Mouse (Mus musculus) midbrain, postnatal 0 days (tissue): ENCODE measurements at regions not wholly inside any gene's neighbourhood (a gene's known extent, or its start where the extent isn't known, plus 50 kb on each side); places are given as distances from the start of the nearest gene placed in this dataset.

Source experiments
- ATAC-seq: fragments of 200-750 bp; cut with Nextera tagmentation; 2 replicates; pipeline ENCODE4 v1.8.0; 2017; ENCODE audit warnings: moderate number of reproducible peaks, mild to moderate bottlenecking, moderate TSS enrichment, moderate library complexity; ENCODE audit not compliant: low FRiP score
- DNase-seq: peaks from one replicate; pipeline ENCODE4 v3.0.0-alpha.2; 2015; ENCODE audit warnings: low spot score
- H3K27ac ChIP-seq: fragments of 300-500 bp; sonication (generic); 2 replicates; pipeline ENCODE4 v1.5.1; 2014; ENCODE audit warnings: low read depth, mild to moderate bottlenecking, low read length, mixed read lengths
- H3K27me3 ChIP-seq: fragments of 300-500 bp; sonication (generic); 2 replicates; pipeline ENCODE4 v1.6.1; 2014; ENCODE audit warnings: low read length, control low read depth, mixed read lengths; ENCODE audit not compliant: insufficient read depth
- H3K36me3 ChIP-seq: fragments of 300-500 bp; sonication (generic); 2 replicates; pipeline ENCODE4 v1.6.1; 2014; ENCODE audit warnings: low read length, control low read depth, mixed read lengths; ENCODE audit not compliant: insufficient read depth
- H3K4me1 ChIP-seq: fragments of 300-500 bp; sonication (generic); 2 replicates; pipeline ENCODE4 v1.6.1; 2014; ENCODE audit warnings: mild to moderate bottlenecking, control low read depth, antibody characterized with exemption, low read length, mixed read lengths; ENCODE audit not compliant: insufficient read depth
- H3K4me2 ChIP-seq: fragments of 300-500 bp; sonication (generic); 2 replicates; pipeline ENCODE4 v1.6.1; 2014; ENCODE audit warnings: low read depth, mild to moderate bottlenecking, low read length, mixed read lengths; ENCODE audit not compliant: poor library complexity, severe bottlenecking
- H3K4me3 ChIP-seq: fragments of 300-500 bp; sonication (generic); 2 replicates; pipeline ENCODE4 v1.5.1; 2014; ENCODE audit warnings: low read depth, mild to moderate bottlenecking, low read length, moderate library complexity
- H3K9ac ChIP-seq: fragments of 300-500 bp; sonication (generic); replicated peaks from 2 replicates; pipeline ENCODE4 v1.6.1; 2014; ENCODE audit warnings: mild to moderate bottlenecking, low read length, moderate library complexity, mixed read lengths; ENCODE audit not compliant: poor library complexity, severe bottlenecking
- H3K9me3 ChIP-seq: fragments of 300-500 bp; sonication (generic); 2 replicates; pipeline ENCODE4 v1.6.1; 2016; ENCODE audit warnings: low read length, control low read depth
- CTCF ChIP-seq: IDR thresholded peaks from 2 replicates; pipeline ENCODE4 v1.5.1; 2016; ENCODE audit warnings: antibody characterized with exemption, mild to moderate bottlenecking
- WGBS: fragments of 180-500 bp; shearing (Covaris S2); extraction: QIAGEN DNeasy Blood & Tissue Kit; methylation state at CpG from one replicate; pipeline ENCODE4 v1.1.7; 2014; 5-methylcytosine and 5-hydroxymethylcytosine counted together

DNA sequence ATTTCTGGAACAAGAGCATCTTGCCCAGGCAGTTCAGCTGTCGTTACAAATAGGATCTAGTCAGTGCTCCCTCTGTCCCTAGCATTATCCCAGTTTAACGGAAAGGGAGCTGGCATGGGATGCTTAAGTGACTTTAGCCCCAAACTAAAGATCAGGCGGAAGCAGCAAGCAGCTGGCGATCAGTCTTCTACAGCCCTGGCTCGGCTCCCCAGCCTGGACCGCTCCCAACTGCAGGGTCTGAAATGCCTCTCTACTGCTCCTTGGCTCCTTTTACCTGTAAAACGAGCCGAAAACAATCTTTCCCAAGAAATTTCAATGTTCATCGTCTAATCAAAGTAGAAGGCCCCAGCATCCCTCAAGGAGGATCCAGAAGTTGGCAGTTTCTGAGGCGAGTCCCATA, 745.5 kb downstream of the Diaph3 start:
- no peaks in the 10 kb centered on the region for H3K9me3 ChIP-seq
- no peak for TF ChIP-seq CTCF
- peak overlapping the region; percentile 42 for H3K4me2 ChIP-seq
- DNase-seq = peak; percentile 77
- H3K9ac ChIP-seq = 0 out of 2 replicates have a peak overlapping the region, but pooled peaks have one; percentile 19
- peaks cover 8% of the 10 kb centered on the region; the same call in 1 of the 2 replicates for H3K4me1 ChIP-seq
- peak overlapping the region; percentile 17; the same call in 1 of the 2 replicates for H3K4me3 ChIP-seq
- WGBS = 13% methylated on average over 10 of the region's 10 CpGs
- no peaks in the 10 kb centered on the region for H3K36me3 ChIP-seq
- peak; percentile 66; the same call in 1 of the 2 replicates for ATAC-seq
- H3K27me3 ChIP-seq = no peaks in the 10 kb centered on the region
- no peak overlapping the region for H3K27ac ChIP-seq

GRCm38 (mm10) chr14:86395068-86395467, 746.0 kb downstream of the Diaph3 start:
- H3K27ac ChIP-seq = no peak overlapping the region
- ATAC-seq = no peak
- DNase-seq = no peak

DNA sequence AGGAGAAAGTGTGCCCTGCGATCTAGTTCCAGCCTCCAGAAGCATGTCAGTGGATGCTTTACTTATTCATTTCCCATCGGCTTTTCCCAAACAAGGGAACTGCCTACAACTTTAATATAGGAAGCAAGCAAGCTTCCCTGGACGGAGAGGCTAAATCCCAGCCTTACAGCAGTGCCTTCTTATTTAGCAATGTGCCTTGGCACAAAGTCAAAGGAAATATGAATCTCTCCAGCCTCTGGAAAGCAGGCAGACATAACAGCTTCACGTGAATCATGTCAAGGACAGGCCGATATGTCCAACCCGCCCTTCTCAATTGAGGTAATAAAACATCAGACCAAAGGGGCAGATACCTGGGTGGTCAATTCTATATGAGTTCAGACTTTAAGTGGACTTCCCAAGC, 755.9 kb downstream of the Diaph3 start:
- H3K36me3 ChIP-seq = no peaks in the 10 kb centered on the region
- TF ChIP-seq CTCF = no peak
- H3K9me3 ChIP-seq = no peaks in the 10 kb centered on the region
- no peak overlapping the region for H3K4me3 ChIP-seq
- no peak overlapping the region for H3K9ac ChIP-seq
- H3K27ac ChIP-seq = no peak overlapping the region
- no peak for ATAC-seq
- no peaks in the 10 kb centered on the region for H3K27me3 ChIP-seq
- H3K4me2 ChIP-seq = no peak overlapping the region
- H3K4me1 ChIP-seq = no peaks in the 10 kb centered on the region
- WGBS = 80% methylated on average over 6 of the region's 6 CpGs
- DNase-seq = no peak

More at GRCm38 (mm10) chr14:86395068-86395467, 746.0 kb downstream of the Diaph3 start:
- Histone ChIP-seq H3K9ac (no peak overlapping the region), H3K36me3 (no peaks in the 10 kb centered on the region), H3K4me2 (no peak overlapping the region), H3K4me1 (peaks cover 8% of the 10 kb centered on the region; the same call in 1 of the 2 replicates), H3K4me3 (no peak overlapping the region), H3K9me3 (no peaks in the 10 kb centered on the region), H3K27me3 (no peaks in the 10 kb centered on the region)
- TF ChIP-seq CTCF = no peak
- 62% methylated on average over 7 of the region's 7 CpGs for WGBS

GRCm38 (mm10) chr14:86365032-86365431, 776.0 kb downstream of the Diaph3 start:
- TF ChIP-seq CTCF = no peak
- Histone ChIP-seq H3K36me3 (no peaks in the 10 kb centered on the region), H3K27me3 (no peaks in the 10 kb centered on the region), H3K9me3 (no peaks in the 10 kb centered on the region), H3K4me1 (0 out of 2 replicates have a peak, but pooled peaks cover 3% of the 10 kb centered on the region), H3K9ac (no peak overlapping the region), H3K4me2 (no peak overlapping the region), H3K4me3 (no peak overlapping the region), H3K27ac (no peak overlapping the region)
- WGBS = 100% methylated on average over 2 of the region's 2 CpGs
- ATAC-seq = 0 out of 2 replicates have a peak, but pooled peaks have one; percentile 16
- DNase-seq = no peak

GRCm38 (mm10) chr14:86360423-86361059, 780.5 kb downstream of the Diaph3 start:
- Histone ChIP-seq H3K9me3 (no peaks in the 10 kb centered on the region), H3K4me3 (no peak overlapping the region), H3K27me3 (no peaks in the 10 kb centered on the region), H3K36me3 (no peaks in the 10 kb centered on the region), H3K4me1 (0 out of 2 replicates have a peak, but pooled peaks cover 3% of the 10 kb centered on the region), H3K4me2 (no peak overlapping the region; the same call in 1 of the 2 replicates), H3K9ac (no peak overlapping the region), H3K27ac (peak overlapping the region; percentile 34; the same call in 1 of the 2 replicates)
- peak; percentile 20; the same call in 1 of the 2 replicates for ATAC-seq
- WGBS = 27% methylated on average over 7 of the region's 7 CpGs
- DNase-seq = no peak
- no peak for TF ChIP-seq CTCF

GRCm38 (mm10) chr14:86358584-86358983, 782.5 kb downstream of the Diaph3 start:
- no peak overlapping the region for H3K9ac ChIP-seq
- ATAC-seq (no peak), DNase-seq (no peak)
- no peak overlapping the region for H3K4me2 ChIP-seq
- no peak for TF ChIP-seq CTCF
- no peaks in the 10 kb centered on the region for H3K27me3 ChIP-seq
- no peaks in the 10 kb centered on the region for H3K36me3 ChIP-seq
- 58% methylated on average over 6 of the region's 6 CpGs for WGBS
- H3K4me1 ChIP-seq = 0 out of 2 replicates have a peak, but pooled peaks cover 3% of the 10 kb centered on the region
- no peaks in the 10 kb centered on the region for H3K9me3 ChIP-seq
- H3K4me3 ChIP-seq = no peak overlapping the region
- no peak overlapping the region for H3K27ac ChIP-seq
